Mouse (Mus musculus) spleen, adult 2 months (tissue): Measurements from ENCODE around the gene Ribc1. TPM values are rescaled to one million over a fixed set of nuclear protein-coding genes. Genes with fewer than 3 reads are reported as not detected.

Experiments
- DNase-seq, 2 experiments: peaks; one replicate each; pipeline versions ENCODE4 v3.0.0 to v3.0.0-alpha.2; 2012 to 2021; ENCODE audit warnings: low spot score in 2 of 2, low read depth in 1 of 2
- H3K27ac ChIP-seq: fragments of 200-500 bp; 2 replicates; pipeline ENCODE4 v1.5.1; 2012; ENCODE audit warnings: low read length, inconsistent platforms; ENCODE audit not compliant: insufficient read depth
- H3K27me3 ChIP-seq: fragments of 200-500 bp; 2 replicates; pipeline ENCODE4 v1.6.1; 2012; ENCODE audit warnings: mild to moderate bottlenecking, moderate library complexity, low read length, inconsistent platforms; ENCODE audit not compliant: control insufficient read depth, insufficient read depth
- H3K36me3 ChIP-seq: fragments of 200-500 bp; 2 replicates; pipeline ENCODE4 v1.6.1; 2012; ENCODE audit warnings: mild to moderate bottlenecking, low read length, inconsistent platforms; ENCODE audit not compliant: control insufficient read depth, insufficient read depth
- H3K4me1 ChIP-seq: fragments of 200-500 bp; 2 replicates; pipeline ENCODE4 v1.6.1; 2011; ENCODE audit warnings: inconsistent platforms; ENCODE audit not compliant: control insufficient read depth, insufficient read depth, insufficient read length
- H3K4me3 ChIP-seq: fragments of 200-500 bp; 2 replicates; pipeline ENCODE4 v1.5.1; 2011; ENCODE audit warnings: mild to moderate bottlenecking, inconsistent platforms; ENCODE audit not compliant: insufficient read depth, insufficient read length; ENCODE audit errors: extremely low read depth
- CTCF ChIP-seq: fragments of 200-500 bp; IDR thresholded peaks from 2 replicates; pipeline ENCODE4 v1.5.1; 2011; ENCODE audit warnings: mild to moderate bottlenecking, inconsistent platforms; ENCODE audit not compliant: insufficient read depth, insufficient read length, insufficient replicate concordance; ENCODE audit errors: extremely low read depth
- POLR2A ChIP-seq: fragments of 200-500 bp; IDR thresholded peaks from 2 replicates; pipeline ENCODE4 v1.6.1; 2011; ENCODE audit warnings: low read depth, low read length, inconsistent platforms
- WGBS: fragments of 180-500 bp; shearing (Covaris S2); methylation state at CpG from one replicate; pipeline ENCODE4 v1.1.7; 2018; 5-methylcytosine and 5-hydroxymethylcytosine counted together
- polyA plus RNA-seq: library from polyadenylated mRNA; depleted of rRNA; stranded (reverse); fragments of >200 nt; gene quantifications from 2 replicates; pipeline ENCODE4 v1.2.3, GENCODE M21; 2012; rRNA removed

Gene Ribc1
- polyA plus RNA-seq, 1 experiment, result 0.05 TPM

GRCm38 (mm10) chrX:152001182-152001684, 14.9 kb downstream of the Ribc1 start:
- 39% methylated on average over 9 of the region's 9 CpGs for WGBS
- no peak for TF ChIP-seq CTCF
- TF ChIP-seq POLR2A, result no peak
- Histone ChIP-seq H3K27me3 (no peaks in the 10 kb centered on the region), H3K4me3 (peak overlapping the region; percentile 73), H3K27ac (no peak overlapping the region), H3K4me1 (no peaks in the 10 kb centered on the region), H3K36me3 (peaks cover 1% of the 10 kb centered on the region; the same call in 1 of the 2 replicates)
- DNase-seq, result no peak

- Histone ChIP-seq H3K27me3 (no peaks in the 10 kb centered on the region), H3K4me1 (no peaks in the 10 kb centered on the region), H3K27ac (no peak overlapping the region), H3K4me3 (no peak overlapping the region), H3K36me3 (peaks cover 1% of the 10 kb centered on the region; the same call in 1 of the 2 replicates)
- TF ChIP-seq POLR2A (no peak), CTCF (no peak)
- no peak for DNase-seq
- WGBS, result 76% methylated on average over 4 of the region's 4 CpGs
Measured at GRCm38 (mm10) chrX:151999006-151999710, 16.9 kb downstream of the Ribc1 start.

Other genes with a start within 250 kb of the Ribc1 start
- gene Huwe1, start 215.5 kb downstream of the Ribc1 start, polyA plus RNA-seq, result 48.9 and 54.3 TPM in 2 replicates
- 20.9 and 22.1 TPM in 2 replicates for gene Hsd17b10, start 14.4 kb downstream of the Ribc1 start, polyA plus RNA-seq
- gene Smc1a, start 133 bp upstream of the Ribc1 start, polyA plus RNA-seq, result 15.1 and 15.7 TPM in 2 replicates
- 4.9 and 6.6 TPM in 2 replicates for gene Iqsec2, start 128.0 kb upstream of the Ribc1 start, polyA plus RNA-seq
- 55.1 and 60.9 TPM in 2 replicates for gene Kdm5c, start 216.7 kb upstream of the Ribc1 start, polyA plus RNA-seq